Mouse (Mus musculus) heart, postnatal 0 days (tissue): Measurements from ENCODE around the gene Fxr1. TPM values are rescaled to one million over a fixed set of nuclear protein-coding genes. Genes with fewer than 3 reads are reported as not detected.
A peak's percentile ranks its signal among the peaks of the same experiment; 100 is the strongest.

Source experiments
- ATAC-seq: fragments of 200-750 bp; cut with Nextera tagmentation; 2 replicates; pipeline ENCODE4 v1.8.0; 2017; ENCODE audit warnings: low read depth, moderate number of reproducible peaks, moderate library complexity; ENCODE audit not compliant: insufficient read depth
- DNase-seq: peaks from one replicate; pipeline ENCODE4 v3.0.0-alpha.2; 2016; ENCODE audit warnings: low spot score
- H3K27ac ChIP-seq: fragments of 300-500 bp; sonication (generic); 2 replicates; pipeline ENCODE4 v1.5.1; 2014; ENCODE audit warnings: low read depth, mild to moderate bottlenecking
- H3K27me3 ChIP-seq: fragments of 300-500 bp; sonication (generic); 2 replicates; pipeline ENCODE4 v1.6.1; 2014; ENCODE audit warnings: low read length, mixed read lengths; ENCODE audit not compliant: control insufficient read depth, insufficient read depth
- H3K36me3 ChIP-seq: fragments of 300-500 bp; sonication (generic); replicated peaks from 2 replicates; pipeline ENCODE4 v1.6.1; 2014; ENCODE audit warnings: low read length, mixed read lengths; ENCODE audit not compliant: control insufficient read depth, insufficient read depth
- H3K4me1 ChIP-seq: fragments of 300-500 bp; sonication (generic); 2 replicates; pipeline ENCODE4 v1.6.1; 2014; ENCODE audit warnings: antibody characterized with exemption; ENCODE audit not compliant: control insufficient read depth, insufficient read depth
- H3K4me2 ChIP-seq: fragments of 300-500 bp; sonication (generic); 2 replicates; pipeline ENCODE4 v1.6.1; 2014; ENCODE audit warnings: low read depth, mild to moderate bottlenecking, low read length, moderate library complexity
- H3K4me3 ChIP-seq: fragments of 300-500 bp; sonication (generic); 2 replicates; pipeline ENCODE4 v1.5.1; 2014; ENCODE audit warnings: low read depth, low read length
- H3K9ac ChIP-seq: fragments of 300-500 bp; sonication (generic); replicated peaks from 2 replicates; pipeline ENCODE4 v1.6.1; 2014; ENCODE audit warnings: low read depth, low read length, mixed read lengths
- H3K9me3 ChIP-seq: fragments of 300-500 bp; sonication (generic); replicated peaks from 2 replicates; pipeline ENCODE4 v1.6.1; 2016; ENCODE audit warnings: low read length; ENCODE audit not compliant: control insufficient read depth
- CTCF ChIP-seq: IDR thresholded peaks from 2 replicates; pipeline ENCODE4 v1.5.1; 2016; ENCODE audit warnings: antibody characterized with exemption, control low read depth, low read depth
- EP300 ChIP-seq: IDR thresholded peaks from 2 replicates; pipeline ENCODE4 v1.6.1; 2016; ENCODE audit warnings: antibody characterized with exemption, low read depth
- WGBS: fragments of 180-500 bp; shearing (Covaris S2); extraction: QIAGEN DNeasy Blood & Tissue Kit; methylation state at CpG from one replicate; pipeline ENCODE4 v1.1.7; 2014; 5-methylcytosine and 5-hydroxymethylcytosine counted together
- polyA plus RNA-seq: library from polyadenylated mRNA; unstranded; fragments of >200 nt; fragmentation: Nextera tagmentation; extraction: Ambion mirVana; gene quantifications from 2 replicates; pipeline ENCODE4 v1.2.1, GENCODE M21; 2015
- total RNA-seq: library from RNA; depleted of rRNA; stranded (reverse); fragments of >200 nt; gene quantifications from 2 replicates; pipeline ENCODE4 v1.2.3, GENCODE M21; 2014; ENCODE audit warnings: low replicate concordance

Fxr1 gene
- total and polyA plus RNA-seq, 2 experiments from 2014 or later: 71.1 to 71.5 TPM

DNA sequence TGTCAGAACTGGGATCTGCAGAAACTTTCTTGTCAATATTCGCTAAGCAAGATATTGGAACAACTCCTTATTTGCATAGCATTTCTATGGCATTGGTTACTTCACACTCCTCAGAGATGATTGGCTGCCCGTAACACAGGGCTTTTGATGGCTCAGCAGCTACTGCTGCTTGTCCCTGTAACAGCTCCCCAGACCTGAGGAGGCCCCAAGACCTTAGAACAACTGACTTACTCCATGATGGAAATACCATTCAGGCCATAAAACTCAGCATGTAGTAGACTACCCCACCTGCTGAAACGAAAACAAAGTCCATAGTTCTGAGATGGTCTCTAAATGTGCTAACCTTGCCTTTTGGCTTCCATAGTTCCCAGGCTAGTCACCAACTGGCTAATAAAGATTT, 12.9 kb upstream of the Fxr1 start:
- DNase-seq (no peak), ATAC-seq (no peak)
- H3K27ac ChIP-seq: no peak overlapping the region
- no peak overlapping the region for H3K4me3 ChIP-seq
- H3K36me3 ChIP-seq: no peaks in the 10 kb centered on the region
- H3K9me3 ChIP-seq: no peaks in the 10 kb centered on the region
- TF ChIP-seq CTCF (no peak), EP300 (no peak)
- no peak overlapping the region for H3K4me2 ChIP-seq
- 74% methylated on average over 3 of the region's 3 CpGs for WGBS
- no peak overlapping the region for H3K9ac ChIP-seq
- H3K27me3 ChIP-seq: no peaks in the 10 kb centered on the region
- H3K4me1 ChIP-seq: peaks cover 4% of the 10 kb centered on the region; the same call in 1 of the 2 replicates

DNA sequence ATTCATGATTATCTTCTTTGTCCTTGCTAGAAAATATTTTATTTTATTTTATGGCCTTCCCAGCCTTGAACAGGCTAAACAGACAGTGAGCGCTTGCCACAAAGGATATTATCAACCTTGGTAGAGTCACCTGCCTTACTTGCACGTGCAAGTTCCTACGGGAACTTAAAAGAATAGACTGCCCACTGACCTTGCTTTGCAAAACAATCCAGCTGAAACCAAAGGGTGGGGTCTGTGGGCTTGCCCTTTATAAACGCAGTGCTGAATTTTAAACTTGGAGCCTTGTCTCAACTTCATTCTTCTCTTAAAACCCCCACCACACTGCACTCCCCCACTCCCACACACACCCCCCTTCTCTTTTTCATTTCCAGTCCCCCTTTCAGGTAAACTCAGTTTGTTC, 12.1 kb upstream of the Fxr1 start:
- Histone ChIP-seq H3K9me3 (no peaks in the 10 kb centered on the region), H3K4me2 (no peak overlapping the region), H3K36me3 (no peaks in the 10 kb centered on the region), H3K9ac (no peak overlapping the region), H3K27me3 (no peaks in the 10 kb centered on the region), H3K27ac (peak overlapping the region; percentile 40), H3K4me3 (no peak overlapping the region), H3K4me1 (peaks cover 4% of the 10 kb centered on the region; the same call in 1 of the 2 replicates)
- no peak for ATAC-seq
- 62% methylated on average over 4 of the region's 4 CpGs for WGBS
- DNase-seq: no peak
- TF ChIP-seq EP300 (no peak), CTCF (no peak)

DNA sequence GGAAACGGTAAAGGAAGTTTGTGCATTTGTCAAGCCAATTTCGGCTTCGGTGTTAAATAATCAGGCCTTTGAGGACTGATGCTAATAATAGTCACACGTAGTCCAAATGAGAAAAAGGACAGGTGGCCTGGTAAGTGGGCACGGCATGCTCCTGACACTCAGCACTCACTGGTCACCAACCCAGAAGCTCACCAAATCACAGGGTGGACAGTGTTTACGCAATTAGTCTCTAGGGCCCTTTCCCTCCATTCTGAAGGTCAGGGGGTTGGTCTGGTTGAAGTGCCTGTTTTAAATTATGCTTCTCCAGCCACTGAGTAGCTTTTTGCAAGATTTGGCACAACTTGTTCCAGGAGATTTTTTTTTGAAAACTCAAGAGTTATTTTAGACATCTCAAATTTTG, 11.6 kb upstream of the Fxr1 start:
- no peak for TF ChIP-seq CTCF
- TF ChIP-seq EP300: peak; percentile 78; the same call in 1 of the 2 replicates
- Histone ChIP-seq H3K36me3 (no peaks in the 10 kb centered on the region), H3K9me3 (no peaks in the 10 kb centered on the region), H3K4me3 (no peak overlapping the region), H3K4me2 (no peak overlapping the region), H3K9ac (no peak overlapping the region), H3K4me1 (peaks cover 4% of the 10 kb centered on the region; the same call in 1 of the 2 replicates), H3K27me3 (no peaks in the 10 kb centered on the region), H3K27ac (peak overlapping the region; percentile 40)
- ATAC-seq: peak; percentile 98
- WGBS: 33% methylated on average over 6 of the region's 6 CpGs
- peak; percentile 90 for DNase-seq

DNA sequence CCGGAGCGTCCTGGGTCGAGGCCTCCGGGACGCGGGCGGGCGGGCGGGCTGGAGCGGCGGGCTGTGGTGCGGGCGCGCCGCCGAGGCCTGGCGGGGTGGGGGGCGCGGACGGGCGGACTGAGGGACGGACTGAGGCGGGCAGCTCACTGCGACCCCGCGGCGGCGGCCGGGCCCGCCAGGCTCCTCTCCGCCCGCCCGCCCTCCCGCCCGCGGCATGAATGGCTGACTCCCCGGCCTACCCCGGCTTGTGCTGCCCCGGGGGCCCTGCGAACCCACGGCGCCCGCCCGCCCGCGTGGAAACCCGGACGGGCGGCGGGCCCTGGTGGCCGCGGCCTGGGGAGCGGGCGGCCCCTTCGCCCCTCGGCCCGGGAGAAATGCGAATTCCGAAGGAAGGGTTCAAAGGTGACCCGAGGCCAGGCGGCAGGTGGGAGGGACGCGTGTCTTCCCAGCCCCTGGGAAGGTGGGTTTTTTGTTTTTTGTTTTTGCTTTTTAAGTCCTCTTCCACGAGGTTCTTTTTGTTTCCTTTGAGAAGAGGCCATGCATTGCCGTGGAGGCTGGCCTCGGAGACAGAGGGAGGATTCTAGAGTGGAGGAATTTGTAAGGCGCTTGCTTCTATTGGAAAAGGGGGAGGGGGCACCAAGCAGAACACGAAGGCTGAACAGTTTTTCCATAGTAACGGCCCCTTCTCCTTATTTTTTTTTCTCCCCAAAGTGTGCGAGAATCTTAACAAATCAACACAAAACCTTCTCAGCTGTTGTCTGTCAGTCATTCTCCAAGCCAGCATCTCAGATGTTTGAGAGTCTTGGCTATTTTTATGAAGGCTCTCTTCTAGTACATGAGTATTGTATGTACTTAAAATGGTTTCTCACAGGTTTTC, 877 bp downstream of the Fxr1 start:
- peaks cover 35% of the 10 kb centered on the region for H3K4me1 ChIP-seq
- no peaks in the 10 kb centered on the region for H3K9me3 ChIP-seq
- no peaks in the 10 kb centered on the region for H3K36me3 ChIP-seq
- peak overlapping the region; percentile 100 for H3K4me3 ChIP-seq
- WGBS: 0% methylated on average over 49 of the region's 70 CpGs
- DNase-seq (no peak), ATAC-seq (peak; percentile 37)
- H3K27me3 ChIP-seq: no peaks in the 10 kb centered on the region
- H3K27ac ChIP-seq: peak overlapping the region; percentile 99
- no peak for TF ChIP-seq EP300
- no peak for TF ChIP-seq CTCF
- H3K4me2 ChIP-seq: peak overlapping the region; percentile 98
- peak overlapping the region; percentile 100 for H3K9ac ChIP-seq

DNA sequence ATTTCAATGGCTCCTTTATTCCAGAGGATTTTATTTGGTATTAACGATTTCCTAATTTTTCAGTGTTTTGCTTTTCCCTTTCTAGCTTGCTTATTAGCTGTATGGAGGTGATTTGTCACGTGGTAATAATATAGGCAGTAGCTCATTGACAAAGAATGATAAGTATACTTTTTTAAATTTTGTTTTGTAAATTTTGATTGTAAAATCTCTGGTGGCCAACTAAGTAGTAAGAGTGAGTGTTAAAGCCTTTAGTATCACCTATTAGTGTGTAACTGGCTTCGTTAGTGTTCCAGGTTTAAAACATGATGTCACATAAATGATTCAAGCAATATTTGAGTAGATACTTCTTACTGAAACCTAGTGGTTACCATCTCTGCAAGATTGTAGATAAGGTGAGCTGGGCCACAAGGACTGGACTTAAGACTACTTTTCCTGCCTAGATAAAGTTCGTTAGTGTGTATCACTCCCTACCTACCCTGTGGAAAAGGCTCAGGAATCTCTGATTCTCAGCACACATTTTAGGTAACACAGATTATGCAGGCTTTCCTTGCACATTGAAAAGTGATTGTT, 1.6 kb downstream of the Fxr1 start:
- 35% methylated on average over 4 of the region's 4 CpGs for WGBS
- peaks cover 35% of the 10 kb centered on the region for H3K4me1 ChIP-seq
- ATAC-seq: no peak

More for the DNA sequence above, 1.6 kb downstream of the Fxr1 start:
- H3K4me2 ChIP-seq: peak overlapping the region; percentile 98
- no peaks in the 10 kb centered on the region for H3K9me3 ChIP-seq
- H3K27ac ChIP-seq: no peak overlapping the region
- H3K9ac ChIP-seq: peak overlapping the region; percentile 100
- TF ChIP-seq CTCF (no peak), EP300 (no peak)
- no peaks in the 10 kb centered on the region for H3K27me3 ChIP-seq
- H3K4me3 ChIP-seq: peak overlapping the region; percentile 100
- H3K36me3 ChIP-seq: no peaks in the 10 kb centered on the region
- DNase-seq: no peak
